Mouse (Mus musculus) kidney, adult 2 months (tissue): ENCODE results near the gene Gpx4. TPM values are rescaled to one million over a fixed set of nuclear protein-coding genes. Genes with fewer than 3 reads are reported as not detected.
A peak's percentile ranks its signal among the peaks of the same experiment; 100 is the strongest.

Experiments
- DNase-seq: peaks from one replicate; pipeline ENCODE4 v3.0.0; 2021
- H3K27ac ChIP-seq: fragments of 200-500 bp; 2 replicates; pipeline ENCODE4 v1.5.1; 2012; ENCODE audit warnings: low read depth, low read length, control low read depth, inconsistent platforms; ENCODE audit not compliant: insufficient read depth
- H3K27me3 ChIP-seq: fragments of 200-500 bp; replicated peaks from 2 replicates; pipeline ENCODE4 v1.6.1; 2012; ENCODE audit warnings: mild to moderate bottlenecking, moderate library complexity, low read length, inconsistent platforms; ENCODE audit not compliant: control insufficient read depth, insufficient read depth
- H3K36me3 ChIP-seq: fragments of 200-500 bp; 2 replicates; pipeline ENCODE4 v1.6.1; 2012; ENCODE audit warnings: mild to moderate bottlenecking, moderate library complexity, low read length, inconsistent platforms; ENCODE audit not compliant: control insufficient read depth, insufficient read depth
- H3K4me1 ChIP-seq: fragments of 200-500 bp; 2 replicates; pipeline ENCODE4 v1.6.1; 2011; ENCODE audit warnings: low read length; ENCODE audit not compliant: control insufficient read depth, insufficient read depth
- H3K4me3 ChIP-seq: fragments of 200-500 bp; 2 replicates; pipeline ENCODE4 v1.5.1; 2011; ENCODE audit warnings: mild to moderate bottlenecking, low read depth, low read length, control low read depth; ENCODE audit not compliant: insufficient read depth
- CTCF ChIP-seq: fragments of 200-500 bp; conservative IDR thresholded peaks from 2 replicates; pipeline ENCODE4 v1.5.1; 2011; ENCODE audit warnings: low read depth, mild to moderate bottlenecking, control low read depth, low read length, moderate library complexity, mixed read lengths; ENCODE audit not compliant: insufficient read depth, insufficient read length
- POLR2A ChIP-seq: fragments of 200-500 bp; IDR thresholded peaks from one replicate; pipeline ENCODE4 v1.6.1; 2011; ENCODE audit warnings: low read depth, low read length, control low read depth
- WGBS: fragments of 180-500 bp; shearing (Covaris S2); methylation state at CpG from one replicate; pipeline ENCODE4 v1.1.7; 2018; 5-methylcytosine and 5-hydroxymethylcytosine counted together
- polyA plus RNA-seq: library from polyadenylated mRNA; depleted of rRNA; stranded (reverse); fragments of >200 nt; gene quantifications from 2 replicates; pipeline ENCODE4 v1.2.3, GENCODE M21; 2012; rRNA removed

Gpx4 gene
- 1,431 and 1,557 TPM in 2 replicates for polyA plus RNA-seq

- H3K4me3 ChIP-seq: peak within 1 kb of the TSS; percentile 25; the same call in 1 of the 2 replicates
- no peaks in the 10 kb centered on the region for H3K36me3 ChIP-seq
- peak; percentile 48 for DNase-seq
- no peaks in the 10 kb centered on the region for H3K27me3 ChIP-seq
- TF ChIP-seq POLR2A: no peak
- no peak for TF ChIP-seq CTCF
- peaks cover 23% of the 10 kb centered on the region for H3K4me1 ChIP-seq
- 46% methylated on average over 9 of the region's 9 CpGs for WGBS
- H3K27ac ChIP-seq: peak within 1 kb of the TSS; percentile 67
These were observed at the start of gene Gpx4 for GRCm38 (mm10) chr10:80047041-80047565. TSS of gene Gpx4 (plus strand) at chr10:80047166.

GRCm38 (mm10) chr10:79997819-79998218 is 49.1 kb upstream of the Gpx4 start:
- no peaks in the 10 kb centered on the region for H3K36me3 ChIP-seq
- DNase-seq: no peak
- H3K4me3 ChIP-seq: no peak overlapping the region
- no peaks in the 10 kb centered on the region for H3K4me1 ChIP-seq
- TF ChIP-seq CTCF: no peak
- no peak for TF ChIP-seq POLR2A
- H3K27ac ChIP-seq: no peak overlapping the region
- no peaks in the 10 kb centered on the region for H3K27me3 ChIP-seq
- 37% methylated on average over 15 of the region's 15 CpGs for WGBS

GRCm38 (mm10) chr10:80001945-80002344 is 45.0 kb upstream of the Gpx4 start:
- DNase-seq: no peak
- H3K4me1 ChIP-seq: no peaks in the 10 kb centered on the region
- no peaks in the 10 kb centered on the region for H3K36me3 ChIP-seq
- 90% methylated on average over 9 of the region's 9 CpGs for WGBS
- H3K27ac ChIP-seq: no peak overlapping the region
- H3K27me3 ChIP-seq: no peaks in the 10 kb centered on the region
- H3K4me3 ChIP-seq: no peak overlapping the region
- no peak for TF ChIP-seq CTCF

GRCm38 (mm10) chr10:80002829-80003228 is 44.1 kb upstream of the Gpx4 start:
- TF ChIP-seq CTCF (no peak), POLR2A (no peak)
- Histone ChIP-seq H3K36me3 (no peaks in the 10 kb centered on the region), H3K27ac (no peak overlapping the region; the same call in 1 of the 2 replicates), H3K4me1 (no peaks in the 10 kb centered on the region), H3K4me3 (no peak overlapping the region), H3K27me3 (no peaks in the 10 kb centered on the region)
- no peak for DNase-seq
- WGBS: 64% methylated on average over 21 of the region's 21 CpGs

GRCm38 (mm10) chr10:80003374-80004232 is 43.4 kb upstream of the Gpx4 start:
- Histone ChIP-seq H3K27me3 (no peaks in the 10 kb centered on the region), H3K27ac (no peak overlapping the region; the same call in 1 of the 2 replicates), H3K36me3 (no peaks in the 10 kb centered on the region), H3K4me3 (no peak overlapping the region), H3K4me1 (no peaks in the 10 kb centered on the region)
- TF ChIP-seq POLR2A (no peak), CTCF (no peak)
- 64% methylated on average over 9 of the region's 9 CpGs for WGBS
- DNase-seq: peak; percentile 63

- 84% methylated on average over 8 of the region's 8 CpGs for WGBS
- TF ChIP-seq POLR2A: no peak
- no peak for TF ChIP-seq CTCF
These were observed 42.7 kb upstream of the Gpx4 start for GRCm38 (mm10) chr10:80004233-80004705.

GRCm38 (mm10) chr10:80011740-80012139 is 35.2 kb upstream of the Gpx4 start:
- Histone ChIP-seq H3K4me3 (no peak overlapping the region), H3K36me3 (no peaks in the 10 kb centered on the region), H3K27ac (no peak overlapping the region), H3K27me3 (no peaks in the 10 kb centered on the region), H3K4me1 (no peaks in the 10 kb centered on the region)
- 91% methylated on average over 6 of the region's 6 CpGs for WGBS
- TF ChIP-seq POLR2A: no peak
- no peak for TF ChIP-seq CTCF
- DNase-seq: no peak

More at GRCm38 (mm10) chr10:80004233-80004705, 42.7 kb upstream of the Gpx4 start:
- H3K4me3 ChIP-seq: no peak overlapping the region
- no peaks in the 10 kb centered on the region for H3K27me3 ChIP-seq
- no peak for DNase-seq
- no peaks in the 10 kb centered on the region for H3K4me1 ChIP-seq
- no peak overlapping the region for H3K27ac ChIP-seq
- no peaks in the 10 kb centered on the region for H3K36me3 ChIP-seq
